Mouse (Mus musculus) gonadal fat pad, adult 2 months (tissue): ENCODE results near the gene Cdca8. TPM values are rescaled to one million over a fixed set of nuclear protein-coding genes. Genes with fewer than 3 reads are reported as not detected.

ENCODE experiments used
- DNase-seq: peaks from one replicate; pipeline ENCODE4 v3.0.0-alpha.2; 2012; ENCODE audit warnings: low read depth
- polyA plus RNA-seq: library from polyadenylated mRNA; depleted of rRNA; stranded (reverse); fragments of >200 nt; gene quantifications from 2 replicates; pipeline ENCODE4 v1.2.3, GENCODE M21; 2012

The Cdca8 gene
- polyA plus RNA-seq, 1 experiment, result 2.4 TPM

DNA sequence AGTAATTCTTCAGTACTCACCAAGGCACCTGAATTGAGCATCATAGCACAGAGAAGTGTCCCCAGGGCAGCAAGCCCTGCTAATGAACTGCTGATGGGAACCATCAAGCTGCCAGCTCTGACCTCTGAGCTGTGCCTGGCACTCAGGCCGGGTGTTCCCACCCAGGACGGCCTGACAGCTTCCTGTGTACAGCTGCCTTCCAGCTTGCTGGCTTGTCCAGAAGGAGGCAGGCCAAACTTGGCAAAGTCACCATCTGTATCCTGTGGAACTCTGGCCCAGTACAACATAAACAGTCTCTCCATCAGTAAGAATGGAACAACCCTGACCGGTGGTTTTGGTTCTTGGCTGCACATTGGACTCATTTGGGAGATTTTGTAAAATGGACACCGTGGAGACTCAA, 14.4 kb upstream of the Cdca8 start:
- no peak for DNase-seq

DNA sequence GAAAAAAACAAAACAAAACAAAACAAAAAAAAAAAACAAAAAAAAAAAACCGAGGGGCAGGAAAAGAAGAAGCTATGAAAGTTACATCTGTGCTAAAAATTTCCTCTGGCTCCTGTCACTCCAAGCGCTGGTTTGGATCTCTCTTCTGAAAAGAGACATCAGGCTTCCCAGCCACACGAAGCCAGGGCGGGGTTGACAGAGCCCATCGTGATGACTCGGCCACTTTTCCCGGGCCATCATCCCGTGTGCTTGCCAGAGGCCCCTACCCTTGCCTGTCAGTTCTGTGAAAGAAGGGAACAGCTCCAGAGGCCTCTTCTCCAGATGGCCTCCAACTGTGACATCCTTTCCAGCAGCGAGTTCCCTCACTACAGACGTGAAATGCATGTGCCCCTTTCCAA, 11.9 kb upstream of the Cdca8 start:
- no peak for DNase-seq

DNA sequence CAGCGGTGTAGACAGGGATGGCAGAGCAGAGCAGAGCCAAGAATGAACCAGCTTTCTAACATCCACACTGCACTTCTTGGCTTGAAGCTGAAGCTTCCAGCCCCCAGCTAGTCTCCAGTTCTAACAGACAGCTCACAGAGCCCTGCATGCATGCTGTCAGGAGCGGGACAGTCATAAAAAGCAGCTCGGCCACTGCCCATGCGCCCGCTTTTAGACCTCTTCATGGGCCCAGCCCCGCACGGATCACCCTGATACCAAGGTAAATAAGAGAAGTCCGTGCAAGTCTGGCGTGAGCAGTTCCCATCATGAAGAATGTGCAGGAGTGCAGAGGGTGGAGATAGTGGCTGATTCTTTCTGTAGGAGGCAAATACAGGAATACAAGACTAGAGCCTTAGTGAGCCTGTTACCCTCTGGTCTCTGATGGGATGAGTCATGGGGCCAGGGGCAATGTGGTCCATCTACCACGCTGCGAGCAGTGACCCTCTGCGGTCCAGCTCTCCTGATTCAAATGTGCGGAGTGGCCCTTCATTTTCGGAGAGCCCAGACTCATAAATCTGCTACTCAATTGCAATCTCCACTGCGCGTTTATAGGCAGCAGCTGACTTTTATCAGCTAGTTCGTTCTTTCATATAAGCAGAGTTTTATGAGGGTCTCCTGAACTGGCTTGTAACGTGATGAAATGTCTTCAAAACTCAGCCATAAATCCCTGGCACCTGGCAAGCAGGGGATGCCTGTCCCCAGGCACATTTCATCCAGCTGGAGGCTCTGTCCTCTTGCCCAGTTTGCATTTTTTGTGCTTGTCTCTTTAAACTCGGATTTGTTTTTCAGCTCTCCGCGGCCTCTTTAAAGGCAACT, 11.3 kb upstream of the Cdca8 start:
- DNase-seq, result no peak

DNA sequence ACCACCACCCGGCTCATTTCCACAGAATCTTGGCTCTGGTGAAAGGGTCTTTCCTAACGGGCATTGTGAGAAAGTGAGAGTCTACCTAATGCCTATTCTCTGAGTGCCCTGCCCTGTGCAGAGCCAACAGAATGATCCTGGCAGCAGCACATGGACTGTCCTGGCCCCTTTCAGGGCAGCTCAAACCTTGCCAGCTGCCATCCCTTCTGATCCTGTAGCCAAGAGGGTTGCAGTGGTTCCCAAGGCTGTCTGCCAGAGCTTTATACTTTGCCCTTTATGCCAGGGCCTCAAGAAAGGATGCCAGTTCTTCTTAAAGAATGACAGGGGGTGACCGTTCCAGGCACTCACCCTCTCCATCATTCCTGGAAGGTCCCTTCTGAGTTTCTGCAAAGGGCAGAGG, 10.4 kb upstream of the Cdca8 start:
- no peak for DNase-seq

DNA sequence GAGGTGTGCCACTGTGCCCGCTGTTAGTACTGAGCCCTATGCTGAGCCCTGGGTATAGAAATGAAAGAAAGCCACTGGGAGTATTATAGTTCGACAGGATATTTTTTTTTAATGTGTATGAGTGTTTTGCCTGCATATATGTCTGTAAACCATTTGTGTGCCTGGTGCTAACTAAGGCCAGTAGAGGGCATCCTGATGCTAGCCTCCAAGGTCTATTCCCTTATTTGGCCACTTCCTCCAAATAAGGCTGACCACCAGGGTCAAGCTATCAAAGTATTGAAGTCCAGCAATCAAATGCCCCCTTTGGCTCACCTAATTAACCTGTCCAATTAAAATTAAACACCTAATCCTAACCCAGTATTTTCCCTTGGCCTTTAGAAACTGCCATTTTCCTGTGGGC, 5.8 kb upstream of the Cdca8 start:
- DNase-seq, result no peak

DNA sequence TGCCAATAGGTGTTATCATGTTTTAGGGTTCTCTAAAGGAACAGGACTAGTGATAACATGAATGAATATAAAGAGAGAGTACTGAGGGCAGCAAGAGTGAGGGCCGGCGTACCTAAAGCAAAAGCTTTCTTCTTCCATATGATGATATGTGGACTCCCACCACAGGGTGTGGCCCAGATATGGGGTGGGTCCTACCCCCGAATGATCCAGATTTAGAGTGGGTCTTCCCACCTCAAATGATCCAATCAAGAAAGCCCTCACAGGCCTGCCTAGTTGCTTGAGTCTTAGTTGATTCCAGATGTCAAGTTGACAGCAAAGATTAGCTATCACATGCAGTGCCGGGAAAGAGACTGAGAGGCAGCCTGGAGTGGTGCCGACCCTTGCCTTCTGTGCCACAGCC, 4.7 kb upstream of the Cdca8 start:
- no peak for DNase-seq

DNA sequence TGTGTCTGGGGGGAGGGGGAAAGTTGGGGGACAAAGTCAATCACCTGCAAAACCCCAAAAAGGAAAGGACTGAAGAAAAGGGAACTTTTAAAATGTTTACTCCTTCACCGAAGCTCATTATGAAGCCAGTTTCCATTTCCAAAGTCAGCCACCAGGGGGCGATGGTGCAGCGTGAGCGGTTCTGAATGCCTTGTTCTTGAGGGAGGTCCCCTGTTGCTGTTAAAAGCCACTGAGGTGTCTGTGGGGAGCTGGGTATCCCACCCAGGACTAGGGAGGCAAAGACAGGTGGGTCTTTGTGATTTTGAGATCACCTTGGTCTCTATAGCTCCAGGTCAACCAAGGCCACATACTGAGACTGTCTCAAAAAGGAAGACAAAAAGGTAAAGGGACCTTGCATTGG, 3.9 kb upstream of the Cdca8 start:
- no peak for DNase-seq

DNA sequence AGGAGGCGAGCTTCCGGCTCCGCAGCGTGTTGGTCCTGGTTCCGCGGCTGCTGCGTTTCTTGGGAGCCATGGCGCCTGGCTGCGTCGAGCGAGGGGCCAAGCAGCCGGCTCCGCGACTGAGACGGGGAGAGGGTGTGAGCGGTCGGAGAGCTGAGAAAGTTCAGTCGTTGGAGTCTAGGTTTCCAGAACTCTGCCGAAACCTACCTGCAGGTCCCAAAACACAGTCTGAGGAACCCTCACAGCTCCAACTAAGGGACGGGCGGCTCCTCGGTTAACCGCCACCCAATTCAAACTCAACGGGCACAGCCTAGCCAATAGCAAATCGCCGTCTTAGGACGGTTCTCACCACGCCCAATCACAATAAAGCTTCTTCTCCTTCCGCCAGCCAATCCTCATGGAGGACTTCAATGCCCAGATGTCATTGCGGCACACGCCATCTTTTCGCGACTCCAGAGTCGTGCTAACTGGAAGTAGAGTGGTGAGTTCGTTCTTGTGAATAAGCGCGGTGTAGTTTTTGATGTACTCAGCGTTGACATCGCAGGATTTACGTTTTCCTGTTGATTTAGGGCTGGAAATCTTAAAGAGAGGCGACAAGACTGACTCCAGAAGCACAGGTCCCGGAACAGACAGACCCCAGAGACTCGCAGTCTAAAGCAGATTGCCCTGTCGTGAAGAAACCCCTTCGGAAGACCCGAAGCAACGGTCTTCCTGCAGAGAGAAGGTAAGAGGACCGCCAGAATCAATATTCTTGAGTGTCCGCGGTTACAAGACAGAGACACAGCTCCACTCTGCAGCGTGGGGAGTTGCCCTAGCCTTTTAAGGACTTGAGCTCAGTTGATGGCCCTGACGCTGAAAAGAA, 2.3 kb downstream of the Cdca8 start, which contains the start of gene 9930104L06Rik:
Gene 9930104L06Rik (plus strand): TSS at position 436 of the 859 bp plus-strand sequence.
- DNase-seq, result peak; percentile 83

DNA sequence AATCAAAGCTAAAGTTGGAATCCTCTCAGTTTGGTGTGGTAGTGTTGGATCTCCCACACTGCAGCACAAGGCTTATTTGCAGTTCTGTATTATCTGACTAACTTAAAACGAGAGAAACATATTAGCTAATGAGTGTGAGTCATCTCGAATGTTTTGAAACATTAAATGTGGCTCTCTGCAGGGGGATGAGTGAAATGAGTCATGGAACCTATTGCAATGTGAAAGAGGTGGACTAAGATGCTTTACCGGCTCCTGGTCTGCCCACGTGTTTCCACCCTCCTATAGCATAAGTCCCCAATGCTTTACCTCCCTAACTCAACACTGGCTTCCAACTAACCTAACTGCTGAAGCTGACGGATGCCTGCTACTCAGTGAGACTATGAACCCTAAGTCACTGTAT, 11.0 kb downstream of the Cdca8 start:
- DNase-seq, result peak; percentile 13

DNA sequence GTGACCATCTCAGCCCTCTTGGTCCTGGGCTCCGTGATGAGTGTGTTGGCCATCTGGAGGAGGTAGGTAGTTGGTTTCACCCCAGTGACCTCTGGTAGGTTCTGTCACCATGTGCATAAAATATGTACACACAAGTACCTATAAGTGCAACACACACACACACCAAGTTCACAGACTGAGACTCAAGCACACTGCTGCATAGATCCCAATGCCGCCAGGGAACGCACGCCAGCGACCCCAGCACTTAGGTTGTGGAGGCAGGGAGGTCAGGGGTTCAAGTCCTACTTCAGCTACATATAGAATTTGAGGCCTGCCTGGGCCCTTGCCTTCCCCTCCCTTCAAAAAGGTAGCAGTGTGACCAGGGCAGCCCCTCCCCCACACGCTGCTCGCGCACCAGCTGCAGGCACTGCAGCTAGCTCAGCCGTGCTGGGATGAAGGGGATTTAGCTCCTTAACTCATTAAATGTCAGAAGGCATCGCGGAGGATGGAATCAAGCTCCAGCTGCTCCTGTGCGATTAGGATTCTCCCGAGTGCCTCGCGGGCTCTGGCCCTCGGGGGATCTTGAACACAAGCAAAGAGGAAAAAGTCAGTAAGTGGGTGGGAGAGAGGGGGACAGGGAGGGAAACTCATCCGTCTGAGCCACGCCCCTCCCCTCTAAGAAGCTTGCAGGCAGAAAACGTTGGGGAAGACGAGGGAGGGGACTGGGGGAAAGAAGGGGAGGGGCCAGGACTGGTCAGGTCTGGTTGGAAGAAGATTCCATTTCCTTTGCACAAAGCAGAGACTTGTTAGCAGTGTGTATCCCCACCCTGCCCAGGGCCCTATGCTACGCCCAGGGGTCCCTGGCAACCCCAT, 32.9 kb downstream of the Cdca8 start:
- DNase-seq, result no peak

DNA sequence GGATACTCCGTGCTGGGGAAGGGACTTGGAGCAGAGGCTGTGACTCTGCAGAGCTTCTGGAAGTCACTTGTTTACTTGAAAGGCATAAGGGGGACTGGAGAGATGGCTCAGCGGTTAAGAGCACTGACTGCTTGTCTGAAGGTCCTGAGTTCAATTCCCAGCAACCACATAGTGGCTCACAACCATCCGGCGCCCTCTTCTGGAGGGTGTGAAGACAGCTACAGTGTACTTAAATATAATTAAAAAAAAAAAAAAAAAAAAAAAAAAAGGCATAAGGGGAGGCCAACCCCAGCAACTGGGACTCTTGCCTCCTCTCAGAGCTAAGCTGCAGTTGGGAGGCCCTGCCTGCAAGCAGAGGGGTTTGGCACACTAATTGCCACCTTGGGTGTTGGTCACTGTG, 33.7 kb downstream of the Cdca8 start:
- DNase-seq, result no peak

DNA sequence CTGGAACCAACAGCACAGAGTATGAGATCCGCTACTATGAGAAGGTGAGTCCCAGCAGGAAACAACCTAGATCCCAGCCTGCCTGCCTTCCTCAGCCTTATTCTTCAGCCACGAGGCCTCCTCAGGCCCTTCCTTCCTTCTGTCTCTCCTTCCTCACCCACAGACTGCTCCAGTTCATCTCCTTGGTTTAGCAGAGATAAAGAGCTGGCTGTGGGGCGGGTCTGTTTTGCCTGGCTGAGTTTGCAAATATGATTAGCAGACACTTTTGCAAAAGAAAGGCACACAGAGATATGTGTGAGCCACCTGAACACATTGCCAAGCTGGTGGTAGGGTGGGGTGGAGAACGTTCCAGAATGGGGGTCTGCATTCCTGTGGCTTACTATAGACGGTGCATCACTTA, 39.2 kb downstream of the Cdca8 start:
- no peak for DNase-seq

DNA sequence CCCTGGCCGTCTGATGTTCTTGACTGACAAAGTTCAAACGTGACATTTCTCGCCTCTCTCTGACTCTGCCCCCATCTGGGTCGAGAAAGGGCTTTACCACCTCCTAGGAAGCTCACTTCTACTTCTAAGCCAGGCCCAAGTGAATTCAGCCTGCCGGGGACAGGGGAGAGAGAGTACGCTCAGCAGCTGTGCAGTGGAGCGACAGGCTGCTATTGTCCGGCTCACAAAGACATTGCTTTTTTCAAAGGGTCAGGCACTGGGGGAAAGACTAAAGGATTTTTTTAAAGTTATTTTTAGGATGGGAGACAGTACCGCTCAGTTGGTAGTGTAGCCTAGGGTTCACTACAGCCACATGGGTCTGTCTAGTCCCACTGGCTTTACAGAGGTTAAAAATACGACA, 40.7 kb downstream of the Cdca8 start:
- DNase-seq, result no peak

DNA sequence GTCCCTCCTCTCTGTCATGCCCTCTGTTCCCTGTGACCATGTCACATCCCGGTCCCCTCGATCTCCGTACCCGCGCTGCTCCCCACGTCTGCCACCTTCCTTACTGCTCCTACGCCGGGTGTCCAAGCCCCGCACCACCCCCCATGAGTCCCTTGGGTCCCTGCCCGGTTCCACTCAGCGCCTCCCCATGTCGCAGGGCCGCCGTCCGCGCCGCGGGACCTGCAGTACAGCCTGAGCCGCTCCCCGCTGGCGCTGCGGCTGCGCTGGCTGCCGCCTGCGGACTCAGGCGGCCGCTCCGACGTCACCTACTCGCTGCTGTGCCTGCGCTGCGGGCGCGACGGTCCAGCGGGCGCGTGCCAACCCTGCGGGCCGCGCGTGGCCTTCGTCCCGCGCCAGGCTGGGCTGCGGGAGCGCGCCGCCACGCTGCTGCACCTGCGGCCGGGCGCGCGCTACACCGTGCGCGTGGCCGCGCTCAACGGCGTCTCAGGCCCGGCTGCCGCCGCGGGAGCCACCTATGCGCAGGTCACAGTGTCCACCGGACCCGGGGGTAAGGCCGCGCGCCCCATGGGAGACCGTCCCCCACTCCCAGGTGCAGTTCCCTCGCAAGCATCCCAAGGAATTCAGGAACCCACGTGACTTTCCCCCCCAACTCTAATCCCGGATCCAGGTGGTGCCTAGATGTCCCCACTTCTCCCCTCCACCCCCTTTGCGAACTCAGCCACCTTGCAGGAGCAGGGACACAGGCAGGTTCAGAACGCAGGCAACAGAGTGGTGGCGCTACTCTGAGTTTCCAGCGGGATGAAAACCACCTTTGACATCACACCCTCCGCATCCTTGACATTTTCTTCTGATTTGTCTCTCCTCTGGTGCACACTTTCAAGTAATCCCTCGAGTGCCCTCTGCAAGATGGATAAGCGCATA, 44.3 kb downstream of the Cdca8 start:
- no peak for DNase-seq

DNA sequence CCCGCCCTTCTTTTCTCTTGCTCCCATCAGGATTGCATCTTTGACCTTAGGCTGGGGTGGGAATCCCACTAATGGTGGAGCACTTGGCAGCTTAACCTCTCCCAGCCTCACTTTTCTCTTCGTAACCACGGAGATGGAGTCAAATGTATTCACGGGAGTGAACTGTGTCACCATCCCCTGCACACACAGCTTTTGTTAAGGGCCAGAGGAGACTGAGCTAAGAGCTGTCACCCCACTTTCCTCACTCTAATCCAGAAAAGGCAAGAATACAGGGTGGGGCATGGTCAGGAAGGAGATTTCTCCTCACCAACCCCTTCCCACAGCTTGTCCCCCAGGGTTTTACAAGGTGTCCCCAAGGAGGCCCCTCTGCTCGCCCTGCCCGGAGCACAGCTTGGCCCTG, 45.3 kb downstream of the Cdca8 start:
- DNase-seq, result no peak

DNA sequence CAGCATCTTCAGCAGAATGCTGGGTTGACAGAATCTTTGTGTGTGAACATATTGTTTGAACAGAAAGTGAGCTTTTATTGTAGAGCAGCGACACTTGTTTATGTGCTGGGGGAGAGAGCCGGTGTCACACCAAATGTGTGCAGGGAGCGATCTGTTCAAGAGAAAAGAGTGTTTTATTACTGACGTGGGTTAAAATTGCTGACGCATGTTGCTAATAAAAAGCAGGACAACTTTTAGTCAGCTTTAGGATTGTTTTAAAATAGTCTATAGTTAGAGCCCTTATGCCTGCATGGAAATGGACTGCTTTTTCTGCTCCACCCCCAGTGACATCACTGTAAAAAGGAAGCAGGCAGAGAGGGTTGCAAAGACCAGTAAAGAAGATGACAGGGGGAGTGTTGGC, 48.3 kb downstream of the Cdca8 start:
- DNase-seq, result no peak

DNA sequence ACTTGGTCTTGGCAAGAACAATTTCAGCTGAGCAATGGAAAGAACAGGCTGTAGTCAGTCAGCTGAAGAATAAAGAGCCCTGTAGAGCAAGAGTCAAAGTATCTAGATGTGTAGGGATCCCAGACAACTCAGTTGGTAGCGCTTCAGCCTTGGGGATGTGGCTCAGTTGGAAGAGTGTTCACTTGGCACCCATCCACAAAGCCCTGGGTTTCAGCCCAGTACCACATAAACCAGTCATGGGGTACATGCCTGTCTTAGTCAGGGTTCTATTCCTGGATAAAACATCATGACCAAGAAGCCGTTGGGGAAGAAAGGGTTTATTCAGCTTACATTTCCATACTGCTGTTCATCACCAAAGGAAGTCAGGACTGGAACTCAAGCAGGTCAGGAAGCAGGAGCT, 49.2 kb downstream of the Cdca8 start:
- DNase-seq, result no peak

DNA sequence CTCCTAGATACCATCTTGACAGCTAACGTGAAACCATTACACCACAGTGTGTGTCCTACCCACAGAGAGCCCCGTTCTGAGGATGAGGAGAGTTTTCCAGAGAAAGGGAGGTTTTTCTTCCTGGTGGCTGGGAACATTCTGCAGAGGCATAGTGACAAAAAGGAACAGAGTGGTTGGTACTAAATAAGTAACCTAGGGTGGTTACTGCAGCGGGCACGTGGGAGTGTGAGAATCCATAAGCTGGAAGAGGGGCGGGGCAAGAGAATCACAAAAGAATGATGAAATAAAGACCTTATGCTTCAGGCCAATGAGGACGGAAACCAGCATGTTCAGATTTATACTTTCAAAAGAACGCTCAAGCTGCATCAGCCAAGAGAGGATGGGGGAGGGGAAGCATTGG, 50.4 kb downstream of the Cdca8 start:
- no peak for DNase-seq

DNA sequence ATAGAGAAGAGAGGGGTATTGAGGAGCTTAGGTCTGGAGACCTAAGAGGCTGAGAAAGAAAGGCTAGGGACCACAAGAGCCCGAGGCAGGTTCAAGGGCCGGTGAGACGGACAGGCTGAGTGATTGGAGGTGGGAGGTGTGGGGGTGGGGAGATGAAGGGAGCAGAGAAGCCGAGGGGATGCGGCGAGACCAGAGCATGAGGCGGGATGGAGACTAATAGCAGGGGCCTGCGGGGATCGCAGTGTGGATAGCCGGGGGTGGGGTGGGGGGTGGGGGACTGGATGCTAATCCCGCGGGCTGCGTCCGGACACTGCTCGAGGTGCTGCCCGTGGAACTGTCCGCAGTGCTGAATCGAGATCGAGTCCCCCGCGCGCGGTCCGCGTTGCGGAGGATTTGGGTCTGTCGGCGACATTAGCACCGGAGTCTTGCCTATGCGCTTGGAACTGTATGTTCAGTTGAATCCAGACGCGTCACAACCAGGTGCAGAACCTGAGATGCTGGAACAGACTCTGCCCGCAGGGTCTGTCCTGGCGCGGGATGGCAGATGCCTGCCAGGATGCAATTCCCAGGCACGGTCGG, 56.9 kb downstream of the Cdca8 start:
- DNase-seq, result no peak

DNA sequence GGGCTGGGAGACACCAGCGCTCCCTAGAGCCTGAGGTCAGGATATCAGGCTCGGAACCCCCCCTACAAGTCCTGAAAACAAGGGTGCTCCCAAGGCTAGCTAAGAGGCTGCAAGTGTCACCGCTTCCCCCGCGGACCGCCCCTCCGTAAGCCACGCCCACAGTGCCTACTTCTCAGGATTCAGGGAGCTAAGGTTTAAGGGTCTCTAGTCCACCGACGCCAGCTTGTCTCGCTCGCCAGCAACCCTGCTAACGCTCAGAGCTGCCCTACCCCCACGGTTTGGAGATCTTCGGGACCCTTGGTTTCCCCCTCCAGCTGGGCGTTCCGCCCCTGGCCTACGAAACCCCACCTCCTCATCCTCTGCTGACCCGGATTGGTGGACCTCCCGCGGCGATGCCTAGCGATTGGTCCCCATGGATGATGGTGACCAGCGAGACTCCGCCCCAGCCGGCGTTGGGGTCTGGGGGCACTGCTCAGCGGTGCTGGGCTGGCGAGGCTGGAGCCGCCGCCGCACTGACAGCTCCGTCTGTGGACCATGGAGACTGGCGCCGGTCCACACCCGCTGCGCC, 57.7 kb downstream of the Cdca8 start:
- DNase-seq, result no peak
